Mouse (Mus musculus) kidney, postnatal 36 days (tissue): Measurements from ENCODE around the gene Zmynd11.

Experiments used
- DNase-seq, 2 experiments: peaks; one replicate each; pipeline ENCODE4 v3.0.0; 2021 to 2022; ENCODE audit warnings: mixed read lengths in 2 of 2

The Zmynd11 gene

DNA sequence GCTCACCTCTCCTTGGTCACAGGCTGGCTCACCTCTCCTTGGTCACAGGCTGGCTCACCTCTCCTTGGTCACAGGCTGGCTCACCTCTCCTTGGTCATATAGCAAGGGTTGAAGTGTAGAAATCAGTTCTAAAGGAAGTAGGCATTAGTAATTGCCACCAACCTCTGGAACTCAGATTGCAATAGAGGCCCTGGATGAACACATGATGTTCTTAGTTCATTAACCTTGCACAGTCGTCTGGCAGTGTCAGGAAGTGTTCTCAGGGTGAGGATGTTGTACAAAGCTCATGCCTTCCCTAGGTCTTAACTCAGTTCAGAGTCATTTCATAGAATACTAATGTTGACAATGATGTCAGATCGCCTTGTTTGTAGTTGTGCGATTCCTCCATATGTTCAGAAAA lies 112.1 kb downstream of the Zmynd11 start:
- DNase-seq = no peak

GRCm38 (mm10) chr13:9650580-9650979 lies 114.5 kb downstream of the Zmynd11 start:
- DNase-seq = no peak

DNA sequence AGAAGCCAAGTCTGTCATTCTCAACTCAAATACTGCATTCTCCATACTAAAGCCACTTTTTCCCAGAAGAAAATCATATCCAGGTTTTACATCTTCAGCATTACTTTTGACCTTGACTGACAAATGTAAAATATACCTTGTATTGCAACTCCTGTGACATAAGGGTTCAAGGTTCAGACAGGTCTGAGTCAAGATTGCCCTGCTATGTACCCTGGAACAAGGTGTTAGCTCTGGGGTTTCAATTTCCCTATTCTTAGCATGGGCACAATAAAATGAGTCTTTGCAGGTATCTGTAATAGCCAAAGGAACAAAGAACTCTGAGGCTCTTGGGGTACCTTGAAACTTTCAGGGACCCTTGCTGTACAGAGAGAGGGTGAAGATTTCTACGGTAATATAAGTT lies 115.2 kb downstream of the Zmynd11 start:
- no peak for DNase-seq

DNA sequence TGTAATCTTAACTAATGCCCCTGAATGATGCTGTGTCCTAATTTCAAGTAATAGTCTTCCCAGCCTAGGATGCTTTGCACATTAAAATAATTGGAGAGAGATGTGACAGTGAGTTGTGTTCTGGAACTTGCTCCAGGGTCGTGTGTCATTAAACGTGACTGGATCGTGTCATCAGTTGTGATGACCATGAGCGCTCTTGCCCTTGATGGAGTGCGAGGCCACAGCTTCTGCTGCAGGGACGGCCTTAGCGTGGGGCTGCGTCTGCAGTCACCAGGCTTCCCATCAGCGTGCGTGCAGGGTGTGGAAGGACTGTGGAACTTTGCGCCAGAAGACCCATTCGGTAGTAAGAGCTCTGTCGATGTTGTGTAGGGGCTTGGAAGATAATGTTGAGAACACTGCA lies 116.4 kb downstream of the Zmynd11 start:
- DNase-seq = no peak

- DNase-seq = no peak
These were observed 127.2 kb downstream of the Zmynd11 start for GRCm38 (mm10) chr13:9637949-9638348.

DNA sequence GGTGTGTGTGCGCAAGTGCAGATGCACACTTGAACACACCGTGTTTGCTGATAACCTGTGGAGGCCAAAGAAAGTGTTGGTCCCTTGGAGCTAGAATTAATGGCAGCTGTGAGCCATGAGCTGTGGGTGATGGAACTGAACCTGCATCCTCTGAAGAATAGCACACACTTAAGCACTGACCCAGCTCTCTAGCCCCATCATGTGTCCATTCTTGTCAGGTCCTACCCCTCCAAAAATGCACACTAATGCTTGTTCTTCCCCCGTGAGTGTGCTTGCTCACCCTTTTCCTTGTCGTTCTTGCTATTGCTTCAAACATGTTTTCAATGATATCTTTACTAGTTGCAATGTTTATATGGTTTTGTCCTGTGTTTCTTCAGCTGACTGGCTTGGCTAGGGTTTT lies 128.6 kb downstream of the Zmynd11 start:
- peak; percentile 21 to 60 for DNase-seq

DNA sequence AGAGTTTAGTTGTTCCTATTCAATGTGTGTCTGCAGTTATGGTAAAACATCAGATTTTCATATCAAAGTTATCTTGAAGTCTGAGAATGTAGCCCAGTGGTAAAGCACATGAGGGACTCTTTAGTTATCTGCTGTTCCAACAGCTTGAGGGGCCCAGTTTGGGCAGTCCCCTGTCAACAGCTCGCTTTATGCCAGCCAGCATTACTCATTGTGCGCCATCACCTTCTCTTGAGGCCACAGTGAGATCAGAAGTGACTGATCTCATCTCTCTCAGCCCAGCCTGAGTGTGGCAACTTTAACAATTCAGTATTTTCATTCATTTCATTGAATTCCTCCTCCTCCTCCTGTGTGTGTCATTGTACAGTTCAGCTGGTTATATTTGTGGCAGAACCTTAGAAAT lies 129.2 kb downstream of the Zmynd11 start:
- no peak for DNase-seq
